Comparison of ENCODE assay signal across 12 mouse cellular contexts in the genomic region with DNA sequence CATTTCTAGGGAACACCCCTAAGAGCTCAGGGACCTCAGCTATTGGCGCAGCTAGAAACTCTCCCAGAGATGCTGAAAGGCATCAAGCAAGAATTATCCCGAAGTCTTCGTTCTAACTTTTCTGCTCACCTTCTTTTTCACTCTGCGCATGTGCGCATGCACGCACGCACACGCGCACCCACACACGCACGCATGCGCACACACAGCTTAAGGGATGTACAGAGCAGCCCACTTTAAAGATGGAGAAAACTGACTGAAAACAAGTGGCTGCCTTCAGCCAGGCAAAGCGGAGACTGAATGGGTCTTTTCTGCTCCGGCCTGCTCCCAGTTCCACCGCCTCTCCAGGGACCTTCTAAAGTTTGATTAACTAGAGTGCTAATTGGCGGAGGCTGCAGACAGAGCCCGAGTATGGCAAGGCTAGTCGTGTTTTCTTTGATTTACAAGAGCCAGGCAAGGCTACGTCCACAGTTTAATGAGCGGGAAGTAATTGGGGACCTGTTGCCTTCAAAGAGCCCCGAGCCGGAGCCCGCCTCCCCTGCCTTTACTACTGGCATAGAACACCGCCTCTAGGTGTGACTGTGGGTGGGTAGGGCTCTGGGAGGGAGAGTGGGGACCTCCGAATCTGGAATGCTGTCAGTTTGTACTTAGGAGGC.
DNase-seq lines count a peak whose midpoint lies in the region; ATAC-seq and TF ChIP-seq lines count a peak whose summit lies in the region.
"Had no signal": no experiment of that assay in that cellular context is flagged by ENCODE, and none has a peak within 500 bp of the region (broad histone marks: within the 10 kb centered on the region; RNA-seq: fewer than 3 reads in every experiment).

No protein-coding gene starts in this region.

- H3K9ac ChIP-seq in kidney, embryonic 15.5 days = no peak overlapping the region
- H3K9ac ChIP-seq in ES-Bruce4 (ENCODE audit: low read depth, poor library complexity, severe bottlenecking) = no peak overlapping the region
- no peak overlapping the region for H3K9ac ChIP-seq in limb, embryonic 13.5 days
- H3K9ac ChIP-seq: lung, embryonic 15.5 days; midbrain, embryonic 15.5 days had no signal

- H3K36me3 ChIP-seq in kidney, embryonic 15.5 days = no peaks in the 10 kb centered on the region
- no peaks in the 10 kb centered on the region for H3K36me3 ChIP-seq in ES-Bruce4 (ENCODE audit: control insufficient read depth, insufficient read depth, low read length, poor library complexity, severe bottlenecking)
- no peaks in the 10 kb centered on the region for H3K36me3 ChIP-seq in limb, embryonic 13.5 days
- H3K36me3 ChIP-seq: lung, embryonic 15.5 days; midbrain, embryonic 15.5 days had no signal

- H3K4me2 ChIP-seq in kidney, embryonic 15.5 days = peak overlapping the region; percentile 69
- peak overlapping the region; percentile 69 for H3K4me2 ChIP-seq in limb, embryonic 13.5 days (replicated peaks)
- H3K4me2 ChIP-seq: lung, embryonic 15.5 days; midbrain, embryonic 15.5 days had no signal

- TF ChIP-seq CTCF in ES-Bruce4 (IDR thresholded peaks at IDR 0.05; ENCODE audit: low read depth, low read length) = no peak
- no peak for TF ChIP-seq CTCF in cortical plate, adult 2 months (IDR thresholded peaks at IDR 0.05; ENCODE audit: extremely low read depth, insufficient read depth, low read length)

- no peak for ATAC-seq in kidney, embryonic 15.5 days (replicated peaks; ENCODE audit: low FRiP score)
- peak; percentile 65 for ATAC-seq in limb, embryonic 13.5 days (ENCODE audit: low FRiP score, low read depth)
- ATAC-seq: CD4-positive, CD25-positive, alpha-beta regulatory T cell, adult 4 months; midbrain, embryonic 15.5 days had no signal

- H3K27ac ChIP-seq in kidney, embryonic 15.5 days = no peak overlapping the region
- H3K27ac ChIP-seq in ES-Bruce4 (ENCODE audit: insufficient read depth, low read length) = no peak overlapping the region
- no peak overlapping the region for H3K27ac ChIP-seq in cortical plate, adult 2 months (ENCODE audit: insufficient read depth, low read length)
- no peak overlapping the region for H3K27ac ChIP-seq in limb, embryonic 13.5 days
- H3K27ac ChIP-seq: lung, embryonic 15.5 days; midbrain, embryonic 15.5 days had no signal

- H3K27me3 ChIP-seq in kidney, embryonic 15.5 days = peaks cover 25% of the 10 kb centered on the region
- H3K27me3 ChIP-seq in ES-Bruce4 (ENCODE audit: control insufficient read depth, insufficient read depth, low read length, poor library complexity, severe bottlenecking) = no peaks in the 10 kb centered on the region
- peaks cover 26% of the 10 kb centered on the region for H3K27me3 ChIP-seq in limb, embryonic 13.5 days

- H3K9me3 ChIP-seq in kidney, embryonic 15.5 days (replicated peaks) = no peaks in the 10 kb centered on the region
- H3K9me3 ChIP-seq in ES-Bruce4 (replicated peaks; ENCODE audit: control insufficient read depth, insufficient read depth, low read length, poor library complexity, severe bottlenecking) = no peaks in the 10 kb centered on the region
- H3K9me3 ChIP-seq in limb, embryonic 13.5 days = no peaks in the 10 kb centered on the region
- H3K9me3 ChIP-seq: lung, embryonic 15.5 days; midbrain, embryonic 15.5 days had no signal

- WGBS in kidney, embryonic 15.5 days = 56% methylated on average over 25 of the region's 25 CpGs
- WGBS in limb, embryonic 13.5 days = 41% methylated on average over 25 of the region's 25 CpGs

- no peak for TF ChIP-seq POLR2A in ES-Bruce4 (IDR thresholded peaks at IDR 0.05; ENCODE audit: insufficient read depth, low read length)
- no peak for TF ChIP-seq POLR2A in cortical plate, adult 2 months (IDR thresholded peaks at IDR 0.05; ENCODE audit: extremely low read depth, insufficient read depth, low read length)

- peaks cover 26% of the 10 kb centered on the region for H3K4me1 ChIP-seq in kidney, embryonic 15.5 days
- H3K4me1 ChIP-seq in ES-Bruce4 (ENCODE audit: control insufficient read depth, insufficient read depth, low read length) = no peaks in the 10 kb centered on the region
- no peaks in the 10 kb centered on the region for H3K4me1 ChIP-seq in cortical plate, adult 2 months (ENCODE audit: control insufficient read depth, insufficient read depth, low read length)
- H3K4me1 ChIP-seq in limb, embryonic 13.5 days = peaks cover 35% of the 10 kb centered on the region

- DNase-seq in kidney, adult 9 months = no peak
- no peak for DNase-seq in B cell, adult 2 months
- DNase-seq in ovary, adult 18-20 months (ENCODE audit: low spot score) = no peak
- DNase-seq in yolk sac, embryonic 10.5 days (ENCODE audit: low spot score) = no peak
- DNase-seq: cerebellum, adult 9-11 months had no signal

- H3K4me3 ChIP-seq in kidney, embryonic 15.5 days (replicated peaks) = no peak overlapping the region
- H3K4me3 ChIP-seq in ES-Bruce4 (ENCODE audit: low read depth, low read length) = peak overlapping the region; percentile 3
- H3K4me3 ChIP-seq in cortical plate, adult 2 months (ENCODE audit: insufficient read depth, low read length) = peak overlapping the region; percentile 23
- peak overlapping the region; percentile 3; the same call in 1 of the 2 replicates for H3K4me3 ChIP-seq in limb, embryonic 13.5 days
- H3K4me3 ChIP-seq: lung, embryonic 15.5 days; midbrain, embryonic 15.5 days had no signal

- TF ChIP-seq EP300 in ES-Bruce4 (IDR thresholded peaks at IDR 0.05; ENCODE audit: insufficient read depth, low read depth, low read length) = no peak
